Mouse (Mus musculus) heart, postnatal 25 days (tissue): ENCODE results near the gene Spaca4. TPM values are rescaled to one million over a fixed set of nuclear protein-coding genes. Genes with fewer than 3 reads are reported as not detected.

ENCODE experiments used
- DNase-seq: peaks from one replicate; pipeline ENCODE4 v3.0.0; 2022; ENCODE audit warnings: low spot score
- intact Hi-C: fragments of 180-260 bp; cut with DNase I; formaldehyde crosslinking; loops from one replicate; pipeline ENCODE4 v1.15.1; 2025
- total RNA-seq, 2 experiments: library from RNA; stranded (reverse); gene quantifications; 2 replicates each; pipeline ENCODE4 v1.2.3; 2021

The Spaca4 gene
- total RNA-seq, 2 experiments from 2014 or later: not detected

DNA sequence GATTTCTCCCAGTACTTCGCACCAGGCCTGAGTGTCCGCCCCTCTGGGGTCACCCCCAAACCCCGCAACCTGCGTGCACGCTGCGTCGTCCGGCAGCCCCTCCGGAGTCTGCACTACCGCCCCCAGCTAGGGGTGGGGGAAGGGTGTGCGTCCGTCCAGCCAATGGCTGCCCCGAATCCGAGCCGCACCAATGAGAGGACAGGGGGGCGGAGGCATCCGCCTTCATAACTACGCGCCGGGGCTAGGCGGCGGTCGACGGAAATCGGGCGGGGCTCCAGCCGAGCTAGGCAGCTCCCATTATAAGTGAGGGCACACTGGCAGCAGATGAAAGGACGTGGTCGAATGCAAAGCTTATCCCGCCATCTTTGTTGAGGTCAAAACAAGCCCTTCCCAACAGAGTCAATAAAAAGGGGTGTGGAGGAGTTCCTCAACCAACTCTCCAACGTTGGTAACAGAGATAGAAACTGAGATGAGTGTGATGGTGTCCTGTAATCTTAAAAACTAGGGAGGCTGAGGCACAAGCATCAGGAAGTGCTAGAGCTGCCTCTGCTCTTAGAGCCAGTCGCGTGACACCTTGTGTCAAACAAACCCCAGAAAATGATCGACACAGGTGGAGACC, 10.4 kb downstream of the Spaca4 start, which contains the start of gene Rpl18:
Rpl18 (plus strand) TSS at position 368 of the 619 bp plus-strand sequence.
- DNase-seq: peak; percentile 98
- intact Hi-C loops: loop anchor here (10.0 kb wide), 1 partner anchor 850 kb away; the partner anchor contains the start of gene Ptov1

DNA sequence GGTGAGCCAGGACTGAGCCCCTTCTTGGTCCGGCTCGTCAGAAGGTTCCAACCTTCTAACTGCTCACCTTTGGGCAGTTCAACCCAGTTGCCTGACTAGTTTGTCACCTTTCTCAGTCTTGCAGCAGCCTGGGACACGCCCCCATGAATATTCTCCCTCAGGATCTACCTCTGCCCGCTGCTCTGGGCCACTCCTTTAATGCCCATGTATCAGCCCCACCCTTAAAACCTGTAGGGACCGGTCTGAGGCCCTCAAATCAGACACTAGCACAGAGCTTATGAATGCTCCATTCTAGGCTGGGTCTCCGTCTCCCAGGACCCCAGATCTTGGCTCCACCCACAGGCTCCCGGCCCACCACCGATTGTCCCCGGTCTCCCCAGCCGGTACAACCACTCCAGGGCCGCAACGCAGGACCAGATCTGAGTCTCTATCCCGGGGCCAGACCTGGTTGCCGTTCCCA, 11.0 kb downstream of the Spaca4 start:
- intact Hi-C loops: loop anchor here (10.0 kb wide), 1 partner anchor 850 kb away; the partner anchor contains the start of gene Ptov1
- DNase-seq: no peak

DNA sequence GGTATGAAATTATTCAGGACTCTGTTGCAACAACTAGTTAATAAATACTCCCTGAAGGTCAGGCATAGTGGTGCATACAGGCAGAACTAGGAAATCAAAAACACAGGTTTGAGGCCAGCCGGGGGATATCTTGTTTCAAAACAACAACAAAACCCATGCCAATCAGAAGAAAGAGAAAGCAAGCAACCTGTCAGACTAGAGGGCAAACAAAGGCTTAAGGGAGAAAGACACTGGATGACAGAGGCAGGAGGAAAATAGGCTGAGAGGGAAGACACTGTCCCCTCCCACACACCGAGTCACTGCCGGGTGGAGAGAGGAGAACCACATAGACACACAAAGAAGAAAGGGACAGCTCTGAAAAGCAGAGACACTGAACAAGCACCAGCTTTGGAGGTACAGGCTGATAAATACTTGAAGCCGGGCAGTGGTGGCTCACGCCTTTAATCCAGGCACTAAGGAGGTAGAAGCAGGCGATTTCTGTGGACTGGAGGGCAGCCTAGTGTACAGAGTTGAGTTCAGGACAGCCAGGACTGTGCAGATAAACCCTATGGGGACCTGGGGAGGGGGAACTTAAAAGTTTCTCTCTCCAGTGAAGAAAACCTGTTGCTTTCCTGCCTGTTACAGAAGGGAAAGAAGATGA, 11.6 kb downstream of the Spaca4 start:
- DNase-seq: no peak
- intact Hi-C loops: loop anchor here (10.0 kb wide), 1 partner anchor 849 kb away; the partner anchor contains the start of gene Ptov1

DNA sequence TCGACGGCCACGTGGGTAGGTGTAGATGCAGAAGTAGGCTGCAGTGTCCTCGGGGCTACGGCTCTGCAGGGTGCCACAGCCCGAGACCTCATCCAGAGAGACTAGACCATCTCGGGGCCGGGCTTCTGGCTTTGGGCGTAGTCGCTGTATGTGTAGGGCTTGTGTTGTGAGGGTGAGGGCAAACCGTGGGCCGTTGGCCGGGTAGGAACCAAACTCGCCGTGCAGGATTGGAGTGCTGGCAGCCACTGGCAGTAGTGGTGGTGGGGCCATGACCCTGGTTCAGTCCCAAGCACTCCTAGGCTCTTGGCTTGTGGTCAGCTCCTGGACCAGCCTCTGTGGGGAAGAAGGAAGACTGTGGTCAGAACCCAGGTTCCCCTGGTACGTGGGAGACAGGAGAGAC, 12.2 kb downstream of the Spaca4 start:
- no peak for DNase-seq
- intact Hi-C loops: loop anchor here (10.0 kb wide), 1 partner anchor 849 kb away; the partner anchor contains the start of gene Ptov1

DNA sequence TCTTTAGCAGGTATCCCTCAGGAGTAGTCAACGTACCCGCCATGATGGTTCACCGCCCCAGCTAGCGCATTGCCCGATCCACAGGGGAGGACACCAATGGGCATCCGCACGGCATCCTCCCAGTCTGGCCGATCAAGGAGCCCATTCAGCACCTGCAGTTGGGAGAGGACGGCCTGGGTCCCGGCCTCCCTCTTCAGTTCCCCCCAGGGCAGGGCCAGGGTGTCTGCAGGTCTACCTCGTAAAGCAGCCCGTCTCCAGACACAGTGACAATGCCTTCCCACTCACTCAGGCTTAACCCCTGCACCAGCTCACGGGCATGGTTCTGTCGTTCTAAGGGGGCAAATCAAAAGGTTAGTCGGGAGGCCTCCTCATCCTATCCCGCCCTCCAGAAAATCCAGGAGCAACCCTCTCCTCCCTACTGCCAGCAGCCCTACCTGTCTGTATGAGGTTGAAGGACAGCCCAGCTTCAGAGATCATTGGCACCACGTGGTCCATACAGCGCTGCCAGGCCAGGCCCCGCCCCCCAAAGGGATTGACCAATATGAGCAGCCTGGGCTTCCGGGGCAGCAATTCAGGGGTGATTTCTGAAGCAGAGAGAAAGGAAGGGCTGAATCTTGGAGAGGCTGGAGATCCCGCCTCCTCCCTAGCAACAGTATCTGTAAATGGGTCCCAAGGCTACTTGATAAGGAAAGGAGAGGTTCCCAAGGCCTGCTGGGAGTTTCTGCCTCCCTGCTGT, 13.4 kb downstream of the Spaca4 start:
- intact Hi-C loops: loop anchor here (10.0 kb wide), 1 partner anchor 847 kb away; the partner anchor contains the start of gene Ptov1

DNA sequence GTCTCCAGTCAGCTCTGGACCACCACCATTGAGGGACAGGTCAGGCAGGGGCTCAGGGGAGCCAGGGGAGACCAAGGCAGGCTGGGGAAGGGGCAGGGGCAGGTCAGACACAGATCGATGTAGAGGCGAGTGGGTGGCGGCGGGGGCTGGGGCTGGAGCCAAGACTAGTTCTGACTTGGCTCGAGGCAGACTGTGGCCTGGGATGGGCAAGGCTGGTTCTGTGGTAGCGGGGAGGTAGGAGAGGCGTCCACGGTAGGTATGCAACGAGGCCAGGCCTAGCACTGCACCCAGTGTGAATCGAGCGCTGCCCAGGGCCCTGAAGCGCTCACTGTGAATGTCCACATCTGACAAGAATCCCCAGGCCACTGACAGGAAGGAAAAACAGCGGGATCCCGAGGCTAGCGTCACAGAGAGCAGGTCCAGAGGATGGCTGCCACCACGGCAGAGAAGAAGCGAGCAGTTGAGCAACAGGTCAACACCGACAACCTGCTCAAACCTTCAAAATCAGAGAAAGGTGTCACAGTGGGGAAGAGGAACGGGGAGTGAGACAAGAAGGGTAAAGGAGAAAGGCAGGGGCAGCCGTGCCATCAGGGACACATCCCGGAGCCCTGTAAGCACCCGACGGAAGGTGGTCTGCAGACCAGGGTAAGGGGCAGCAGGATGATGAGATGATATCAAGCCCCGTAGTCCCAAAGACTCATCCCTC, 14.1 kb downstream of the Spaca4 start:
- intact Hi-C loops: loop anchor here (10.0 kb wide), 1 partner anchor 847 kb away; the partner anchor contains the start of gene Ptov1
- no peak for DNase-seq

More for the DNA sequence above, 13.4 kb downstream of the Spaca4 start:
- peak; percentile 53 for DNase-seq

DNA sequence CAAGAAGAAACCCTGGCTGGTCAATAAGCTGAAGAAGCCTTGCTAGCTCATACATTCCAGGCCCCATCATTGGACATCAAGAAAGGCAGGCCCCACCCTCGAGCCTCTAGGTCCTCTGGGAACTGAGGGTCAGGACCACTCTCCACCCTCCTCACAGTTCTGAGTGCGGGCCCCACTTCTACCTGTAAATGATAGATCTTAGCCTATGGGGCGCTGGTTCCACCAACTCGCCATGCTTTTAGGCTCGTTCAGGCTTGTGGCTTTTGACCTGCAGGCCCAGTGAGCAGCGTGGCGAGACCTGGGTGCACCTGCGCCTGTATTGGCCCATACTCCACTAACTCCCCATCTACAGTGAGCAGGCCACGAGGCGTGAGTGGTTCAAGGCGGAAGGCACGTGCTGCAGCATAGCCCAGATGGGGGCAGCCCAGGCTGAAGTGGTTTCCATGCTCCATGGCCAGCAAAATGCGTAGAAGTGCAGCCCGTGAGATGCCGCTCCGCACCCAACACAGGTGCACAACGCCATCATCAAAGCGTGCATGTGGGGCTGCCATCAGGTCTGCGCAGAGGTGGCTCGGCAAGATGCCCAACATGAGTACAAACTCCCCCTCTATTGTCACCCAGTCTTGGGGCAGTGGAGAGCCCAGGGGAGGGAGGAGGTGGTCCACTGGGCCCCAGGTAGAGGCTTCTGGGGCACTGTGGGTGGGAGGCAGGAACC, 15.0 kb downstream of the Spaca4 start:
- intact Hi-C loops: loop anchor here (10.0 kb wide), 1 partner anchor 846 kb away; the partner anchor contains the start of gene Ptov1
- DNase-seq: no peak

DNA sequence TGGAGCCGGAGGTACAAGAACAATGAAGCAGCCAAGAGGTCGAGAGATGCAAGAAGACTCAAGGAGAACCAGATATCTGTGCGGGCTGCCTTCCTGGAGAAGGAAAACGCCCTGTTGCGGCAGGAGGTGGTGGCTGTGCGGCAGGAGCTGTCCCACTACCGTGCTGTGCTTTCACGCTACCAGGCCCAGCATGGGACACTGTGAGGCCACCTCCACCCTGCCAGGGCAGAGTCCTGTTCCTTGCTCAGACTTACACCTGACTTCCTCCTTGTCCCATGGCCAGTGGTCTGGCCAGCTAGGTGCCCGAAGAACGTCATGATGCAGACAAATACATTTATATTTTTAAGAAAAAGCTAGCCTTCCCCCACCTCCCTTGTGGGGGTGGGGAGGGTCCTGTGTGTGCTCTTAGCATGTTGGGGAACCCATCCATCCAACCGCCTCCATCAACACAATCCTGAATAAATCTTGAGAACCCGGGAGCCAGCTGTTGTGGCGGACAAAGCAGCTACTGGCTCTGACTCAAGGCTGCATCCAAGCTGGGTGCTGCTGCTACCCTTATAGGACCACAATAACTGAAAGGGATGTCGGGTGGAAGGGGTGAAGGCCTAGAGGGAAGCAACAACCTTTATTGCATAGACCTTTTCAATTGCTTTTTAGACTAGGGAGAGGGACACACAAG, 15.8 kb downstream of the Spaca4 start:
- DNase-seq: no peak
- intact Hi-C loops: loop anchor here (10.0 kb wide), 1 partner anchor 845 kb away; the partner anchor contains the start of gene Ptov1

DNA sequence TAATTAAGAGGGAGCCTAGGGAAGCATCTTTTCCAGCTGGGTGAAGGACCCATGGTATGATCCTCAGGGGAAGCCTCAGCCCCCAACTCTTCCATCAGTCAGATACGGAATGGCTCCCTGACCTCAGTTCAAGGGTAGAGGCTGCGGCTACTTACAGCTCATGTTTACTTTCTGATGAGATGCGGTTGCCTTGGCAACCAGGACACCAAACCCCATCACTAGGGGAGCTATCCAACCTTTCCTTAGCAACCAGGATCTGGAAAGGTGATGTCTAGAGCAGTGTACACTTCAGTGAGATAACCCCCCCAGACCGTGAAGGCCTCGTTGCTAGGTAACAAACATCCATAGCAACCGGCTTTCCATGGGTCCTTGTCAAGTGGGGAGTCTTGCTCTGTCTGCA, 16.6 kb downstream of the Spaca4 start:
- DNase-seq: no peak
- intact Hi-C loops: no loop called here

DNA sequence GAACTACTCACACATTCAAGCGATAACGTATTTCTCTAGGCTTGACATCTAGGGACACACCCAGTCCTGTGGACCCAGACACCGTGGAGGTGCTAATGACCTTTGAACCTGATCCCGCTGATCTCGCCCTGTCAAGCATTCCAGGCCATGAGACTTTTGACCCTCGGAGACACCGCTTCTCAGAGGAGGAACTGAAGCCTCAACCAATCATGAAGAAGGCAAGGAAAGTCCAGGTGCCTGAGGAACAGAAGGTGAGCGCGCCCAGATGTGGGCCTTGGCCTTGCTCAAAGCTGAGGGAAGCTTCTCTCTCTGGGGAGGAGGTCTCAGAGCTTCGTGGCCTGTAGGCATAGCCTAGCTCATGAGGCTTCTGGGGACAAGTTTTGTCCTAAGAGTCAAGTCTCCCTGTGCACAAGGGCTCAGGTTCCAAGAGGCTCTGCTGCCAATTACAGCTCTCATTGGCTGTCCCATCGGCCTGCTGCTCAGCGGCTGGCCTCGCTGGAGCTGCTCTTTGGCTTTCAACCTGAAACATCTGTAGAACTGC, 17.3 kb downstream of the Spaca4 start:
- intact Hi-C loops: no loop called here

DNA sequence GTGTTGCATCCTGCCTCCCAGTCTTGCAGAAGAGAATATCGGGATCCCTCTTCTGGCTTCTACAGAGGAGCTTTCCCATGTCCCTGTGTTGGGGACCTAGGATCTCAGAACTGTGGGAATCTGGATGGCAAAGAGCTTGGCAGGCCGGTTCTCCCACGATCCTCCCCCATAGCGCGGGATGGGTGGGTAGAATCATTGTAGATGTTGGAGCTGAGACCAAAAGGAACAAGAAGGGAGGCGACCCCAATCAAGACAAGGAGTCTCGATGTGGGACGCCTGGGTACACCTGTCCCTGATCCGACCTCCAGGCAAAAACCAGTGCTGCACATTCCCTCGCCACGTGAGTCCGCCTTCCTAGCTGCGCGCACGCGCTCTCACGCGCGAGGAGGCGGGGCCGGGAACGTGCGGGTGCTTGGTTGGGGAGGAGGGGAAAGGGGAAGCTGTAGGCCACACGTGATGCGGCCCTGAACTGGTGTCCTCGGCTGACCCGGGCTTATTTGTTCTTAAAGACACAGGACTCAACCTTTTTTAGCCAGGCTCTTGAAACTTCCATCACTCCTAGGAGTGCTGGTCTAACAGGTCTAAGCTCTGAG, 18.1 kb downstream of the Spaca4 start:
- DNase-seq: peak; percentile 98
- intact Hi-C loops: no loop called here

More for the DNA sequence above, 17.3 kb downstream of the Spaca4 start:
- no peak for DNase-seq

DNA sequence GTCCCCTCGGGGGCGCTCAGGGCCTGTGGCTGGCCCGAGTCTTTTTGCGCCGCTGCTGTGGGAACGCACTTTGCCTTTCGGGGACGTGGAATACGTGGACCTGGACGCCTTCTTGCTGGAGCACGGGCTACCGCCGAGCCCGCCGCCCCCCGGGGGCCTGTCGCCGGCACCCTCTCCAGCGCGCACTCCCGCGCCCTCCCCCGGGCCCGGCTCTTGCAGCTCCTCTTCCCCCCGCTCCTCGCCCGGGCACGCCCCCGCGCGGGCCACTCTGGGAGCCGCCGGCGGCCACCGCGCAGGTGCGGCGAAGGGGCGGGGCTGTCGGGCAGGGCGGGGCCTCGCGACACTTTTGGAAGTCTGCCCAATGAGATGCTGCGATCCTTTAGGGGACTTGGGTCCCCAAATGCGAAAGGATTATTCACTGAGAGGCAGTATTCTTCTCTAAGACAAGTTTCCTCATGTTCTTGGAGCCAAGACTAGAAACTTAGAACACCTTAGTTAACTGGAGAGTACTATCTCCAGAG, 18.8 kb downstream of the Spaca4 start:
- intact Hi-C loops: no loop called here
- peak; percentile 87 for DNase-seq

DNA sequence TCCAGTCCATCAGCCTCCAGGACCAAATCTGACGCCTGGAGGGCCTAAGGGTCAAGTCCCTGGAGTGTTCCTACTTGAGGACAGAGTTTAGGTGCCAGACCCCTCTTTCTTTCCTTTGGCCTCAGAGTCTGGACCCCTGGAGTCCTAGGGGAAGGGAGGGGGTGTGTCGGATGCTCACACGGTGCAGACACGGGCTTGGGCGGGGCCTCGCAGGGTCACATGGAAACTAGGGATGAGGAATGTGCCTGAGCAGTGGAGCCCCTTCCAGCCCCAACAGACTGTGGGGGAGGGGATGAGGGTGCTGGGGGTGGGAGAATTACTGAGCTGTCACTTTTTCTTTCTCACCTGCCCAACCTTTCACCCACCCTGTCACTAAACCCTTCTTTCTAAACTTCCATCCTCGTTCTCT, 19.7 kb downstream of the Spaca4 start:
- intact Hi-C loops: no loop called here
- DNase-seq: peak; percentile 91

DNA sequence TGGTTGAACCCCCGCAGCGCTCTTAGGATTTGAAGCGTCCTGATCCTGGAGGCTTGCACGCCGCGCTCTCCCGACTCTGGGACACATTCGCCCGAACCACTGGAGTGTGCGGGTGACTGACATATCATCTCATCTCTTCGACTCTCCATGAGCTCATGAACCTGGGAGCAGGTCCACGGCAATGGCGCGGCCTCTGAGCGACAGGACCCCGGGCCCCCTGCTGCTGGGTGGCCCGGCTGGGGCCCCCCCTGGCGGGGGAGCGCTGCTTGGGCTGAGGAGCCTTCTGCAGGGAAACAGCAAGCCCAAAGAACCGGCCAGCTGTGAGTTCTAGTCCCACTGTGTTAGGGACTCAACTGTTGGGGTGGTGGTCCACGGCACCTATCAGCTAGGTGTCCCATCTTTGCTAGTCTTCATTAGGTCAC, 20.2 kb downstream of the Spaca4 start:
- DNase-seq: no peak
- intact Hi-C loops: no loop called here

DNA sequence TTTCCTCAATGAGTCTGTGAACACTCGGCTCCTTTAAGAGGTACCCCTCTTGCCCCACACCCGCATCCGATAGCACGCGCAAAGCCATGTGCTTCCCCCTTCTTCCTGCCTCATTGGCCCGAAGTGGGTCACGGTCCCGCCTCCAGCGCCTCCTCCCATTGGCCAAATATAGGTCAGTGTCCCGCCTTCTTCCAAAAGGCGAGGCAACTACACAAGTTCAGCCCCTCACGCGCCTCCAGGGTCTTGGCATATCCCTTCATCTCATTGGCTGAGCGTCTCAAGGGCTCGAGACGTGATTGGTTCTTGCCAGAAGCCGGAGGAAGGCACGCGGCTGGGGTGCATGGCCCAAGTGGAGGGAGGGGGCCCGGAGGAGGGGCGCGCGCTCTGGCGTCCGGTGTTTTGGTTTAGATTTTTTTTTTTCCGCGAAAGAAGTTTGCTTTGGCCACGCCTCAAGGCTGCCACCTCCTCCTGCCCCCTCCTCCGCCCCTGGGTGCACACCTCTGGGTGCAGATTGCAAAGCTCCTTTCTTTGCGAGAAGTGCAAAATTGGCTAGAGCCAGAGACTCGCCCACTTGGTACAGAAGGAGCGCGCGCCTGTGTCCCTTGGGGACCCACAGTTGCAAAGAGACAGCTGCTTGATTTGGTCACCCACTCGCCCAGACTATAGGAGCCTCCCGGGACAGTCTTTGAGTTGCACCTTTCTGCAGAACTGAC, 20.7 kb downstream of the Spaca4 start, which contains the start of gene Dbp:
Dbp (plus strand) TSS at position 359 of the 713 bp plus-strand sequence.
- intact Hi-C loops: no loop called here

DNA sequence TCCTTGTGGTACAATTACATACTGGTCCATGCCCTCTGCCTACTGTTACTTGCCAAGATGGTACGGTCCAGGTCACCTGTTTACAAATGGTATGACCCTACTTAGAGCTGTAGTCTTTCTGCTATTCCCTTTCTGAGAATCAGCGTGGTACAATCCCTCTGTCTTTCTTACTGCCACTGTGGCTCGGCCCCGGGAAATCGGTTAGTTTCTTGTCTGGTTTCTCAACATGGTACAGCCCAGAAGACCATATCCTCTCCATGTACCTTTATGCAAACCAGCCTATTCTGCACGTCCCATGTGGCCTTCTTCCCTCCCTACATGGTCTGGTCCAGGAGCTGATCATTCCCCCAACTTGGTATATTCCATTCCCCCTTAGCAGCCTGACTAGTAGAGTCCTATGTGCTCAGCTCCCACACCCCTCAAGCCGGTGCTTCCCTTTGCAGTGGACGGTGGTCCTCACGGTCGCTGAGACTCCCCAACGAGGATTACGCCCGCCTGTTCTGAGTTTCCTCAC, 21.5 kb downstream of the Spaca4 start:
- peak; percentile 61 for DNase-seq
- intact Hi-C loops: no loop called here

More for the DNA sequence above, 20.7 kb downstream of the Spaca4 start, which contains the start of gene Dbp:
- DNase-seq: peak; percentile 100
